Mouse (Mus musculus): ENCODE measurements at regions not wholly inside any gene's neighbourhood (a gene's known extent, or its start where the extent isn't known, plus 50 kb on each side); places are given as distances from the start of the nearest gene placed in this dataset.

DNA sequence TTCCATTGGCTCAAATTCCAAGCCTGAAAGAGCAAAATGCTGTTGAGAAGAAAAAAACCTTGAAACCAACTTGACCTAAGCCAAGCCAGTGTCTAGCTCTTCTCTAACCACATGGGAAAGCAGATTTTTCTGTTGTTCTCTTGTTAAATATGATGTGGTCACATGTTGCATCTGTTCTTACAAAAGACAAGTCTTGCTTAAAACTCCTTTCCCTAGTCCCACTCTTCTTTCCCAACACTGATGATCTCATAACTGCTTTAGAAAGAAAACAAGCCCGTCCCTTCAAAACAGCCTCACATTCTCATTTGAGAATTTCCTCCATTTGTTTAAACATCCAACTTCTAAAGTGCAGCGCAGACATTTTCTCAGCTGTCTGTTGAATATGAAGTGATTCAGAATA, 96.5 kb downstream of the Postn start:
- Histone ChIP-seq H3K79me2 (replicated peaks; ENCODE audit: control insufficient read depth, extremely low read depth, insufficient read depth, poor library complexity, severe bottlenecking) (no peaks in the 10 kb centered on the region), H3K36me3 (replicated peaks in 1 of 2; ENCODE audit: control insufficient read depth in 1 of 2, insufficient read depth in 1 of 2, low read length in 1 of 2) (no peaks in the 10 kb centered on the region), H3K27me3 (replicated peaks) (no peaks in the 10 kb centered on the region), H3K4me2 (ENCODE audit: insufficient read depth, low read depth, poor library complexity, severe bottlenecking) (no peak overlapping the region), H3K27ac (ENCODE audit: insufficient read depth, low read depth) (no peak overlapping the region), H3K4me3 (replicated peaks in 1 of 3; ENCODE audit: low read depth in 2 of 3, low read length in 2 of 3, poor library complexity in 1 of 3) (no peak overlapping the region), H3K4me1 (ENCODE audit: control insufficient read depth in 1 of 2, insufficient read depth in 2 of 2) (no peaks in the 10 kb centered on the region), H3K9me3 (replicated peaks; ENCODE audit: low read length) (no peaks in the 10 kb centered on the region), H3K9ac (ENCODE audit: insufficient read depth, low read depth) (no peak overlapping the region)
- TF ChIP-seq EP300 (IDR thresholded peaks at IDR 0.05; ENCODE audit: low read length) = no peak
- TF ChIP-seq NRF1 (IDR thresholded peaks at IDR 0.05; ENCODE audit: low read depth, low read length) = no peak
- no peak for TF ChIP-seq MEF2A (IDR thresholded peaks at IDR 0.05; ENCODE audit: borderline replicate concordance, low read depth, low read length)
- dilution Hi-C loops (cut with MboI; ENCODE audit: extremely low pct_ligation_motif_present, extremely low pct_unique_long_range_greater_than_20kb, low sequenced_read_pairs) = no loop called here
- no peak for DNase-seq (ENCODE audit: extremely low read depth)
- in situ Hi-C loops (cut with MboI; ENCODE audit: low pct_ligation_motif_present, low pct_unique_long_range_greater_than_20kb, low sequenced_read_pairs) = no loop called here

- Histone ChIP-seq H3K79me2 (replicated peaks; ENCODE audit: control insufficient read depth, extremely low read depth, insufficient read depth, poor library complexity, severe bottlenecking) (no peaks in the 10 kb centered on the region), H3K9ac (ENCODE audit: insufficient read depth, low read depth) (no peak overlapping the region), H3K4me1 (ENCODE audit: control insufficient read depth in 1 of 2, insufficient read depth in 2 of 2) (no peaks in the 10 kb centered on the region), H3K4me3 (replicated peaks in 1 of 3; ENCODE audit: low read depth in 2 of 3, low read length in 2 of 3, poor library complexity in 1 of 3) (no peak overlapping the region), H3K27me3 (replicated peaks) (no peaks in the 10 kb centered on the region), H3K36me3 (replicated peaks in 1 of 2; ENCODE audit: control insufficient read depth in 1 of 2, insufficient read depth in 1 of 2, low read length in 1 of 2) (no peaks in the 10 kb centered on the region), H3K27ac (ENCODE audit: insufficient read depth, low read depth) (no peak overlapping the region), H3K4me2 (ENCODE audit: insufficient read depth, low read depth, poor library complexity, severe bottlenecking) (no peak overlapping the region), H3K9me3 (replicated peaks; ENCODE audit: low read length) (no peaks in the 10 kb centered on the region)
- DNase-seq (ENCODE audit: extremely low read depth) = no peak
- dilution Hi-C loops (cut with MboI; ENCODE audit: extremely low pct_ligation_motif_present, extremely low pct_unique_long_range_greater_than_20kb, low sequenced_read_pairs) = no loop called here
- in situ Hi-C loops (cut with MboI; ENCODE audit: low pct_ligation_motif_present, low pct_unique_long_range_greater_than_20kb, low sequenced_read_pairs) = no loop called here
- TF ChIP-seq HCFC1 (IDR thresholded peaks at IDR 0.05; ENCODE audit: low read depth, low read length) = no peak
- no peak for TF ChIP-seq RAD21 (IDR thresholded peaks at IDR 0.05; ENCODE audit: low read depth, low read length)
- no peak for TF ChIP-seq USF1 (IDR thresholded peaks at IDR 0.05; ENCODE audit: low read depth, low read length)
- no peak for TF ChIP-seq SIN3A (IDR thresholded peaks at IDR 0.05; ENCODE audit: low read length)
- TF ChIP-seq EP300 (IDR thresholded peaks at IDR 0.05; ENCODE audit: low read length) = no peak
- no peak for TF ChIP-seq GABPA (IDR thresholded peaks at IDR 0.05; ENCODE audit: insufficient replicate concordance, low read depth, low read length)
- no peak for TF ChIP-seq IRF4 (IDR thresholded peaks at IDR 0.05; ENCODE audit: low read depth, low read length)
Measured at GRCm38 (mm10) chr3:54461366-54461765, 100.5 kb downstream of the Postn start.

DNA sequence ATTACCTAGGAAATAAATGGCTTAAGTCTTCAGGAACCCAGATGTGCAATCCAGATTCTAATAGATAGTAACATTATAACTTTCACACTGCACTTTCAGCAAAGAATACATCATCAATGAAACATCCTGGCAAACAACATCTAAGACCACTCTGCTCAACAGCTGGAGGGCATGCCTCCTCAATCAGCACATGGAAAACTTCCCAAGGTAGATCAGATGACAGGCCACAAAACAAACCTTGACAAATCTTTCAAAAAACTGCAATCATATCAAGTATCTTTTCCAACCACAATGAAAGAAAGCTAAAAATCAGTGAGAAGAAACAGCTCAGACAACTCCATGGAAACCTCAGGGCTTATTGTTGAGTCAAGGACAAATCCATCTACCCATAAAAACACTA, 105.2 kb downstream of the Postn start:
- dilution Hi-C loops (cut with MboI; ENCODE audit: extremely low pct_ligation_motif_present, extremely low pct_unique_long_range_greater_than_20kb, low sequenced_read_pairs) (no loop called here), in situ Hi-C loops (cut with MboI; ENCODE audit: low pct_ligation_motif_present, low pct_unique_long_range_greater_than_20kb, low sequenced_read_pairs) (no loop called here)
- no peak for DNase-seq (ENCODE audit: extremely low read depth)
- Histone ChIP-seq H3K79me2 (replicated peaks; ENCODE audit: control insufficient read depth, extremely low read depth, insufficient read depth, poor library complexity, severe bottlenecking) (no peaks in the 10 kb centered on the region), H3K36me3 (replicated peaks in 1 of 2; ENCODE audit: control insufficient read depth in 1 of 2, insufficient read depth in 1 of 2, low read length in 1 of 2) (no peaks in the 10 kb centered on the region), H3K27me3 (replicated peaks) (no peaks in the 10 kb centered on the region), H3K4me2 (ENCODE audit: insufficient read depth, low read depth, poor library complexity, severe bottlenecking) (no peak overlapping the region), H3K4me3 (replicated peaks in 1 of 3; ENCODE audit: low read depth in 2 of 3, low read length in 2 of 3, poor library complexity in 1 of 3) (no peak overlapping the region), H3K9me3 (replicated peaks; ENCODE audit: low read length) (no peaks in the 10 kb centered on the region), H3K9ac (ENCODE audit: insufficient read depth, low read depth) (no peak overlapping the region), H3K27ac (ENCODE audit: insufficient read depth, low read depth) (no peak overlapping the region), H3K4me1 (ENCODE audit: control insufficient read depth in 1 of 2, insufficient read depth in 2 of 2) (no peaks in the 10 kb centered on the region)
- no peak for TF ChIP-seq MAZ (IDR thresholded peaks at IDR 0.05; ENCODE audit: low read depth, low read length)
- no peak for TF ChIP-seq MXI1 (IDR thresholded peaks at IDR 0.05; ENCODE audit: low read depth, low read length)
- no peak for TF ChIP-seq CHD2 (IDR thresholded peaks at IDR 0.05; ENCODE audit: low read length)
- TF ChIP-seq SMC3 (IDR thresholded peaks at IDR 0.05; ENCODE audit: low read depth, low read length) = no peak
- TF ChIP-seq USF2 (conservative IDR thresholded peaks at IDR 0.05; ENCODE audit: low read depth, low read length) = no peak
- TF ChIP-seq MAFK (IDR thresholded peaks at IDR 0.05; ENCODE audit: insufficient replicate concordance, low read length) = no peak
- TF ChIP-seq RCOR1 (conservative IDR thresholded peaks at IDR 0.05; ENCODE audit: low read depth, low read length) = no peak
- TF ChIP-seq KAT2A (IDR thresholded peaks at IDR 0.05; ENCODE audit: insufficient replicate concordance, low read length) = no peak
- TF ChIP-seq MAX (IDR thresholded peaks at IDR 0.05; ENCODE audit: low read length) = no peak
- no peak for TF ChIP-seq NRF1 (IDR thresholded peaks at IDR 0.05; ENCODE audit: low read depth, low read length)
- TF ChIP-seq ZNF384 (IDR thresholded peaks at IDR 0.05; ENCODE audit: low read depth, low read length) = no peak

Measured in CH12.LX (cell line).